Mouse (Mus musculus) left cerebral cortex, adult 11 months (tissue): ENCODE results near the gene Urod.

Experiments
- DNase-seq: peaks from one replicate; pipeline ENCODE4 v3.0.0; 2022; ENCODE audit warnings: low spot score

Gene Urod

DNA sequence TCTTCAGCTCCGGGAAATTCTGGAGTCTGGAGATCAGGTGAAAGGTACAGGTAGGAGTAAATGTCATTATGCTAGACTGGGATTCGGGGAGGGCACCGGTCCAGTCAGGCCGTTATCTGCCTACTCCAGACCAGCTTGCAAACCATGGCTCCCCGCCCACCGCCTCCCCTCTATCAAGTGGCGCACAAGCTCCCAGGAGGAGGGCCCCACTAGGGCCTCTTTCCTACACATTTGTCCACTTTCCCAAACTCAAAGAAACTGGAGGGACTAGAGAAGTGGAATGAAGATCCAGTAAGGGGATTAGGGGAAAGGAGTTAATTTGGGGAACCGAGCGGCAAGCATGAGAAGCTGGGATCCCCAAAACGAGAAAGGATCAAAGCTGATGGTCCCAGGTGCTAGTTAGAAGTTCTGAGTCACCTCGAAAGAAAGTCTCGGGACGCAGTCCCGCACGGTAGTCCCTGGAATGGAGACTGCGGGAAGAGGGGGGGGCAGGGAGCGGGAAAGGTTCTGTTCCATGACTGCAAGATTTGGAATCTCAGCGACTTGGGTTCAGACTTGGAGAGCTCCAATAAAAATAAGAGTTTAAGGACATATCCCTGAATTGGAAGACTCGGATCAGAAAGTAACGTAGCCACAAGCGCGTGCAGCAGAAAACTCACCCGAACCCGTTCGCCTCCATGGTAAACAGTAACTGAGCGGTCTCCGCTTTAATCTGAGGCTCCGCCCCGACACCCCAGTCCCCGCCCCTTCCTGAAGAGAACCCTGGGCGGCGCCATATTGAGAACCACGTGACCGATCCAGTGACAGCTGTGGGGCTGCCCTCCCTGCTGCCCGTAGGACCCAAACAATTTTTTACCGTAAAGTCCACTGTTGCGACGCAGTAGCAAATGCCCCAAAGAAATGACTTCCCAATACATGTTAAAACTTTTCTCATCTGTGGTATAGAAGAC lies at the start of gene Urod:
Urod (minus strand) TSS at position 742 of the 950 bp plus-strand sequence.
- DNase-seq: peak; percentile 93

DNA sequence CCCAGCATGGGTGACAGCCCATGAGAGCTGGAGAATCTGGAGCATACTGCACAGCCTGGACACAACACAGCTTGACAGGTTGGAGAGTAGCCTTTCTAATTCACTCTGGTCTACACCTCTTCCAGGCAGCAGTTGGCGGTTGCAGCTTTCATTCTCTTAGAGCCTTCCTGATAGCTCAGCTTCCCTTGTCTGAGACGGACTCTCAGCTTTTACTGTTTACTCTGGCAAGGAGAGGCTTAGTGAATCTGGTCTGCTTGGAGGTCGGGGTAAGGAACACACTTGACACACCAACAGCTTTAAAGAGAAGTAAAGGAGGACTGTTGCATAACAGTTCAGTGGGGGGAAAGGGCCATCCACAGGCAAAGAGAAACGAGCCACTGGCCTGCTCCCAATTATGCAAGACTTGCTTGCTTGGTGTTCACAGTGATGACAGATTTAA lies 47.1 kb upstream of the Urod start:
- no peak for DNase-seq

GRCm38 (mm10) chr4:117040791-117041190 lies 46.6 kb upstream of the Urod start:
- no peak for DNase-seq

GRCm38 (mm10) chr4:117039925-117040687 lies 45.9 kb upstream of the Urod start:
- DNase-seq: no peak

DNA sequence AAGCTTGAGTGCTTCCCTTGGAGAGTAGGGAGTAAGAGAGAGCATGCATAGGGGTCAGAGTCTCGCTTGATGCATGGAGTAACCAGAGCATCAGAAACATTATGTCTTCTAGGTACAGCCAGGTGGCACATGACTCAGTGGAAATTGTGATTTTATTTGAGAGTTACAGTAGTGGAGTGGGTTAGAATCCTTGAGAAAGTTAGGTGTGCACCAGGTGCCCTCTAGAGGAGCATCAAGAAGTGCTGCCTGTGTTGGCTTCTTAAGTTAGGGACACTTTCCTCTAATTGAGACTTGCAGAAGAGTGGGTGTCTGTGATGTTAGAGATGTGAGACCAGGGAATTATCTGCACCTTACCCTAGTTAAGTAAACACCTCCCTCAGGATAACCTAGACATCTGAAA lies 36.9 kb upstream of the Urod start:
- no peak for DNase-seq

DNA sequence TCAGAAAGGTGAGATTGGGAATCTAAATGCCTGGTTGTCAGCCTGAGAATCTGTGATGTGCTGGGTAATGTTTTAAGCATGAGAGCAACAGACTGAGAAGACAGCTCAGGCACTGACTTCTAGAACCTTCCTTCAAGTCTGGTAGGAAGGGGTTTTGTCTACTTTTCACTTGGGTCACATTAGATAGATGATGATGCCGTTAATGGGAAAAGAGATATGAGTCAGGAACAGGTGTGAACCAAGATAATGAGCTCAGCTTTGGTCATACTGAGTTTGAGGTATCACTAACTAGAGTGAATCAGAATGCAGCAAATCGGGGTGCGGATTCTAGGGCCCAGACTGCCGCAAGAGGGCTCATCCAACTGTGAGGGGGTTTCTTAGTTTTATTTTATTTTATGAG lies 29.3 kb upstream of the Urod start:
- no peak for DNase-seq

DNA sequence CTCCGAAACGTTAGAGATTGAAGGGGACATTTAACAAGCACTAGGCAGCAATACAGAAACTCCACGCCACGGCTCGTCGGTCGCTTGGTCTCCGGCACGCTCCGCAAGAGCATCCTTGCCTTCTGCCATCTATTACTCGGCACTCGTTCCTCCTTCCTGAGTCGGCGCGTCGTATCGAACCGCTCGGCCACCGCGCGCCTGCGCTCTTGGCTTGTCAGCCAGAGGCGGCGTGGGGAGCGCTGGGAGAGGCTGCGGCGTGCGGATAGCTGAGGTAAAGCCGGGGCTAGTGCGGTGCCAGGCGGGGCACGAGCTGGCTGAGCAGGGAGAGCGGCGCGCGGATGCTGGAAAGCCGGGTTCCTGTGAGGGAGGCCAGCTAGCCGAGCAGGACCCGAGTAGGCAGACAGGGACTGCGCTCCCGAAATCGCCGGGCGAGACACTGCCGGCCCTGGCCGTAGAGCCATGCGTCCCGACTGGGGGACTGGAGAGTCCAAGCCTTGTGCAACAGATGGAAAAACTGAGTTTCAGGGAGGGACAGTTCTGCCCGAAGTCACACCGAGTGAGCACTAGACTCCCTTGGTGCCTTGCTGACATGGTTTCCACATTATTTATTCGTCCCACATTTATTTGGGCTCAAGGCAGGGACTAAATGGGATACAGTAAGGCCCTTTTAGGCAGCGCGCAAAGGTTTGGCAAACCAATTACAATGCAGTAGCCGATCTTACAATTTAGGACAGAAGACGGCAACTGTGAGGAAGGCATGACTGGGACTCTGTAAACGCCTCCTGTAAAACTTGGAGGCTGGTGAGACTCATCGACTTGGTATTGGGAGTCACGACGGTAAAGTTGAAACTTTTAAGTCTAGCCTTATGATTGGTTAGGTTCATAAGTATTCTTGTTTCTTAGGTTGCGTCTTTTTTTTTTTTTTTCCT lies 25.3 kb upstream of the Urod start, which contains the start of gene Eif2b3:
Eif2b3 (plus strand) TSS at position 197 of the 929 bp plus-strand sequence.
- DNase-seq: peak; percentile 83

GRCm38 (mm10) chr4:117018327-117018726 lies 24.1 kb upstream of the Urod start:
- no peak for DNase-seq

GRCm38 (mm10) chr4:117017738-117018137 lies 23.5 kb upstream of the Urod start:
- no peak for DNase-seq

GRCm38 (mm10) chr4:117014901-117015415 lies 20.7 kb upstream of the Urod start:
- DNase-seq: no peak

GRCm38 (mm10) chr4:117013596-117013995 lies 19.4 kb upstream of the Urod start:
- DNase-seq: no peak

DNA sequence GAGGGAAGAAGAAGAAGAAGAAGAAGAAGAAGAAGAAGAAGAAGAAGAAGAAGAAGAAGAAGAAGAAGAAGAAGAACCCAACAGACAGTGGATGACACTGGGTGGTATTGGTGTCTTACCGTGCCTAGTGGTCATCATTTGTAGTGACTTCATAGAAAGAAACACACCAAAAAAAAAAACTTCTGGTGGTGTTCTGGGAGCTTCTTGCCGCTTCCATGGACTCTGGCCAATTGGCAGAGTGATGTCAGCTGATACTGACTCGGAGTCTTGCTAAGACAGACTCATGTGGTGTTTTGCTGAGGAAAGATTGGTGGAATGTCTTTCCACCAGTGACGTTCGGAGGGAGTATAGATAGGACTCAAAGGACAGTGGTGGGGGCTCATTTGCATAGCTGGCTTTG lies 16.0 kb upstream of the Urod start:
- DNase-seq: no peak

GRCm38 (mm10) chr4:117007058-117007457 lies 12.8 kb upstream of the Urod start:
- no peak for DNase-seq

GRCm38 (mm10) chr4:117005611-117006400 lies 11.6 kb upstream of the Urod start:
- DNase-seq: no peak

DNA sequence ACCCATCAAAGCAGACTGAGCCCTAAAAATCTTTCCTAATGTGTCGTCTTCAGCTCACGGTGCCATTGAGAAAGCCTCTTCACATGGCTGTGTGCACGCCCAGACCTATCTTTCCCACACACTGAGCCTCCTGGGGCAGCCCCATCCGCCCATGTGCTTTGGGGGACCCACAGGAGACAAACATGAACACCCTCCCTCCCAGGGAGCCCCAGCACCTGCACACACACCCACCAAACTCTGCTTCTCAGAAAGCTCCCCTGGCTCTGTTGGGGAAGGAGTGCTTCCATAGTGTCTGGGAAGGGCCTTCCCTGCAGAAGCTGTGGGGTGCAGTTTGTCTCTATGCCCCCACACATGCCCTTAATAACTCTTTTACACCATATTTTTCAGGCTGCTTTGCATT lies 10.4 kb upstream of the Urod start:
- DNase-seq: no peak

DNA sequence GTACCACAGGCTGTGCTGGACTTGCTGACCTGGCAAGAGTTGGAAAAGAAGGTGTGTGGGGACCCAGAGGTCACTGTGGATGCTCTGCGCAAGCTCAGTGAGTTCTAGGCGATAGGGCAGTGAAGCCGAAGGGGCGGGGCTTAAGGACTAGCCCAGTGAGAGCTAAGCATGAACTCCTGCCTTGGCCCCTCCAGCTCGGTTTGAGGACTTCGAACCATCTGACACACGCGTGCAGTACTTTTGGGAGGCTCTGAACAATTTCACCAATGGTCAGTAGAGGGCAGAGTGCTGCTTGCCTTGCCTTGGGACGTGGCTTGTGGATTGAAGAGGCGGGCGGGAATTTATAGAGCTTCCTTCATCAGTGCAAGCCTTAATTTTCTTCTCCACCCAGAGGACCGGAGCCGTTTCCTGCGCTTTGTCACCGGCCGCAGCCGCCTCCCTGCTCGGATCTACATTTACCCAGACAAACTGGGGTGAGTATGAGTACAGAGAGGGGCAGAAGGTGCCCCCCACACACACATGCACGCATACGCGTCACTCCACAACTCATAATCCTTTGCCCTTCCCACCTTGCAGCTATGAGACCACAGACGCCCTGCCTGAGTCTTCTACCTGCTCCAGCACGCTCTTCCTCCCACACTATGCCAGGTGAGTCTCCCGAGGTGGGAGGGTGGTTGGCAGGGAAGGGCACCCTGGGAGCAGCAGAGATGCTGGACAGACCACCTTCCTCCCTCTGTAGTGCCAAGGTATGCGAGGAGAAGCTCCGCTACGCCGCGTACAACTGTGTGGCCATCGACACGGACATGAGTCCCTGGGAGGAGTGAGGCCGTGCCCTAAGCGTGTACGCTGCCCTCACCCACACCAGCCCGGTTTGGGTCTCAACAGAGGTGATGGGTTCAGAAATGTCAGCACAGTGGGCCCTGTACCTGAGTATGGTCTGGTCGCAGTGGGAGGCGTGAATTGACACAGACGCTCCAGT lies 8.6 kb upstream of the Urod start:
- DNase-seq: no peak

DNA sequence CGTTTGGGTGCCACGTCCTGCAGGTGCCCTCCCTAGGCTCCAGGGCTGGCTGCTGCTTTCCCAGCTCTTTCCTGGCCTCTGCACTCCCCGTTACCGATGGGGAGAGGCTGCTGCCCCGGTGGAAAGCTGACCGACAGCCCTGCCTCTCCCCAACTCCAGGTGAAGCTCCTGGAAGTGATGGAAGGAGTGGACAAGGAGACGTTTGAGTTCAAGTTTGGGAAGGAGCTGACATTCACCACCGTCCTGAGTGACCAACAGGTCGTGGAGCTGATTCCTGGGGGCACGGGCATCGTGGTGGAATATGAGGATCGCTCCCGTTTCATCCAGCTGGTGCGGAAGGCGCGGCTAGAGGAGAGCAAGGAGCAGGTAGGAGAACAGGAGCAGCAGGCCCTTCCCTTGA lies 7.7 kb upstream of the Urod start:
- no peak for DNase-seq

DNA sequence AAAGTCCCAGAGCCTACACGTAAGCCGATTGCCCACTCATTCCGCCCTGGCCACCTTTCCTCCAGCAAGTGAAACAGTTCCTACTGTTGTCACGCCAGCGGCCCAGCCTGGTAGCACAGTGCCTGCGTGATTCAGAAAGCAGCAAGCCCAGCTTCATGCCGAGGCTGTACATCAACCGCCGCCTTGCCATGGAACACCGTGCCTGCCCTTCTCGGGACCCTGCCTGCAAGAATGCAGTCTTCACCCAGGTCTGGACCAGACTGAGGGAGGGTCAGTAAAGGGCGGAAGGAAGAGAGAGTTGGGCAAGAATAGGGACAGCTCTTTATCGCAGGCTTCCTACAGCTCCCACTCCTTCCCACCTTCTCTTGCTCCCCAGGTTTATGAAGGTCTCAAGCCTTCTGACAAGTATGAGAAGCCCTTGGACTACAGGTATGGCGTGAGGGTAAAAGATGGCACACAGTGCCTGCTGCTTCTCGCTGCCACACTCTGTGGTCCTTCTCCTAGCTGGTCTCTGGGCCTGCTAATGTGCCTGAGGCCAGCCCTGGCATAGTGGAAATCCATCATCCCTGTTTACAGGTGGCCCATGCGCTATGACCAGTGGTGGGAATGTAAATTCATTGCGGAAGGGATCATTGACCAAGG lies 5.4 kb upstream of the Urod start:
- DNase-seq: no peak

DNA sequence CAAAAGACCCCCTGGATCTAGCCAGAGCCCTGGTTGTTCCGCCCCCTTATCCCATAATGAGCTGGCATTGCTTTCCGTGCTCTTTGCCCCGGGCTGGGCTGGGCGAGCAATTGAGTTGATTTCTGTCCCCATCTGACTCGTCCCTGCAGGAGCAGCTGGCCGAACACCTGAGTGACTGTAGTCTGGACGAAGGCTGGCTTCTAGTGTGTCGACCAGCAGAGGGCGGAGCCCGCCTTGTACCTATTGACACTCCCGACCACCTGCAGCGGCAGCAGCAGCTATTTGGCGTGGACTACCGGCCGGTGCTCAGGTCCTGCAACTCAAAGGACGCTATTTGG lies 1.6 kb upstream of the Urod start:
- DNase-seq: no peak
